Mouse (Mus musculus): Measurements from ENCODE around the gene Kcnj14. TPM values are rescaled to one million over a fixed set of nuclear protein-coding genes. Genes with fewer than 3 reads are reported as not detected.

Gene Kcnj14
- total RNA-seq, 2 experiments from 2014 or later, result 1.2 to 1.8 TPM

GRCm38 (mm10) chr7:45796950-45797349, 27.6 kb downstream of the Kcnj14 start:
- DNase-seq, result no peak

DNA sequence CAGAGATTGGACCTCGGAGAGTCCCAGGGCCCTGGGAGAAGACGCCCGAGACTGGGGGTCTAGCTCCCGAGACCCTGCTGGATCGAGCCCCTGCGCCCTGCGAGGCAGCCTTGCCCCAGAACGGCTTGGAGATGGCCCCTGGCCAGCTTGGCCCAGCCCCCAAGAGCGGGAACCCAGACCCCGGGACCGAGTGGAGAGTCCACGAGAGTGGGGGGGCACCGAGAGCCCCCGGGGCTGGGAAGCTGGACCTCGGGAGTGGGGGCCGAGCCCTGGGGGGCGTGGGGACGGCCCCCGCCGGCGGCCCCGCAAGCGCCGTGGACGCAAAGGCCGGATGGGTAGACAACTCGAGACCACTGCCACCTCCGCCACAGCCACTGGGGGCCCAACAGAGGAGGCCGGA, 29.6 kb downstream of the Kcnj14 start:
- no peak for DNase-seq

GRCm38 (mm10) chr7:45793969-45794585, 30.5 kb downstream of the Kcnj14 start:
- DNase-seq, result no peak

DNA sequence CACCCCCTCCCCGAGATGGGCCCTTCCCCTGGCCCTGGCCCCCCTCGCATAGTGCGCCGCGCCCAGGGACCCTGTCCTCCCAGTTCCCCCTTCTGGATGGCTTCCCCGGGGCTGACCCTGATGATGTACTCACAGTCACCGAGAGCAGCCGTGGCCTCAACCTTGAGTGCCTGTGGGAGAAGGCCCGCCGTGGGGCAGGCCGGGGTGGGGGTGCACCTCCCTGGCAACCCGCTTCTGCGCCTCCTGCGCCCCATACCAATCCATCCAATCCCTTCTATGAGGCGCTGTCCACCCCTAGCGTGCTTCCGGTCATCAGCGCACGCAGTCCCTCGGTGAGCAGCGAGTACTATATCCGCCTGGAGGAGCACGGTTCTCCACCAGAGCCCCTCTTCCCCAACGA, 31.3 kb downstream of the Kcnj14 start:
- no peak for DNase-seq

GRCm38 (mm10) chr7:45791756-45792490, 32.7 kb downstream of the Kcnj14 start:
- DNase-seq, result no peak

DNA sequence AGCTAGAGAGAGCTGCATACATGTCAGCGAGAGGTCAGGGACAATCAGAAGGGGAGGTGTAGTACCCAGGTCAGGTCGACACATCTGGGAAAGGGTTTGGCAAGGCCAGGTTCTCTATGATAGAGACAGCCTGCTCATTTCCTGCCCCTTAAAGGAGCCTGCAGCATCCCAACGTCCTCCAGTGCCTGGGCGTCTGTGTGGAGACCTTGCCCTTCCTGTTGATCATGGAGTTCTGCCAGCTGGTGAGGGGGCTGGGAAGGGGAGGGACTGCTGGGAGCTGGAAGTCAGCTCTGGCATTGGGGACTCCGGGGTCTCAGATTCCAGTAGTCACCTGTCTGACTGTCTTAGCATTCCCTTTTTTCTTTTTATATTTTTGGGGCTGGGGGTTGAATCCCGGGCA, 33.9 kb downstream of the Kcnj14 start:
- DNase-seq, result no peak

DNA sequence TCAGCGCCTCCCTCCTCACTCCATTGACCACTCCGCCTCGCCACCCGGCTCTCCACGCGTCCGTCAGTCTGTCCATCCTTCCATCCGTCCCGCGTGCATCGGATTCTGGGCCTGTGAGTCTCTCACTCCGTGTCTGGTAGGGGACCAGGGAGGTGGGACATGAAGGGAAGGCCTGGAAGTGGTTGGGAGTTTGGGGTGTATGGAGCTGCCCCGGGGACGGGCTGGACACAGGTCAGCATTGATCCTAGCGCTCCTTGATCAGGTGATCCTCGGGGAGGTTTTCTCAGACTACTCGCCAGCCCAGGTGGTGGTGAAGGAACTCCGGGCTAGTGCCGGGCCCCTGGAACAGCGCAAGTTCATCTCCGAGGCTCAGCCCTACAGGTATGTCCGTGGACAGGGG, 36.9 kb downstream of the Kcnj14 start:
- no peak for DNase-seq

DNA sequence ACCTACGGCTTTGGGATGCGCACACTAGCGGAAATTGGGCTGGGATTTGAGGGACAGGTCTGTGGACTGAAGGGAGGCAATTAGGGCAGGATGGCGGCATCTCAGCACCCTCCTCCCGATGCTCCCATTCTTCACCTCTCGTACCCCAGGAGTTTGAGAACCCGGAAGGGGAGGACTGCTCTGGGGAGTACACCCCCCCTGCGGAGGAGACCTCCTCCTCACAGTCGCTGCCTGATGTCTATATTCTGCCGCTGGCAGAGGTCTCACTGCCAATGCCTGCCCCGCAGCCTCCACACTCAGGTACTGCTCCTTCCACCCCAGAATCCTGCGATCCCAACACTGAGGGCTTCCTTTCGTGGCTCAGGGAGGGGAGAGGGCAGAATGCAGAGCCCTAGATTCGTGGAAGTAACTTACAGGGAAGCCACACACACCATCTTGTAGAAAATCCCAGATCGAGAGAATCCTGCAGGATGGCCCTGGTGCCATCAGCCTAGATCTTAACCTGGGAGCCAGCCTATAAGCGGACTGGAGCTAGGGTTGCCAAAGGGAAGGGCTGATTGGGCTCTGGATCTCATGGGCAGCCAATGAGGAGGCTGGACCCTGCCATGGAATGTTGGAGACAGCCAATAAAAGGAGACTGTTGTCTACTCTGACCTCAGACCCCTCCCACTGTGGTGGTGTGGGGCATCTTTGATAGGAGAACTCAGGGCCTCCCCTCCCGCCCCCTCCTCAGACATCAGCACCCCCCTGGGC, 37.7 kb downstream of the Kcnj14 start:
- no peak for DNase-seq

GRCm38 (mm10) chr7:45786136-45786578, 38.4 kb downstream of the Kcnj14 start:
- no peak for DNase-seq

- DNase-seq, result no peak
Observed at GRCm38 (mm10) chr7:45785388-45786135, 39.0 kb downstream of the Kcnj14 start.

DNA sequence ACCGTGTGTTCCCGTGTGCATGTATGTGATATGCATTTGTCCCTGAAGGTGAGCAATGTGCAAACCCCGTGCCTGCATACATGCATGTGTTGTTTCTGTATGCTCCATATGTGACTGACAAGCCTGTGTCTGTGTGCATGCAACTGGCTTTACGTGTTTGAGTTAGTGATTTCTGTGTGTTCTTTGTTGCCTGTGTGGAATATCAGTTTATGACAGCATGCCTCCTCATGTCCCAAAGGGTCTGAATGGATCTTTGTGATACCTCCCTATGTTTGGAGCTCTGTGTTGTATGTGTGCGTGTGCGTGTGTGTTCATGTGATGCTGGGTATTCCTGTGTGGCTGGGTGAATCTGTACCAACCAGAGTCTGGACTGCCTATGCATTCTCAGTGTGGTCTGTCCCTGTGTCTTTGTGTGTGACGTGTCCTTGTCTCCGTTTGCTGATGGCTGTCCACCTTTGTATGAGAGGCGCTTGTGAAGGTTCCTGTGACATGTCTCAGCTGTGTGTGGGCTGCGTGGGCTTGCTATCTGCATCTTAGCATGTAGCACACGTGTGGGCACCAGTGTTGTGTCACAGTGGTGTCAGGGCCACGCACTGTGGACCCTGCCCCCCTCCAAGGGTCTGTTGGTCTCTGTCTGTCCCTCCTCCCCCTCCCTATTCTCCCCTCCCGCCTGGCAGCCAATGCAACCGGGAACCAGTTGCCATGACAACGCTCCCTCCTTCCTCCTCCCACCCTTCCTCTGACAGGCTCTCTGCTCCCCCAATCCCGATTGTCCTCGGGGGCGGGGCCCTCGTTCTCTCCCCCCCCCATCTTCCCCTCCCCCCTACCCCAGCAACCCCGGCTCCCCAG, 39.8 kb downstream of the Kcnj14 start, which contains the start of gene Sult2b1:
Gene Sult2b1, minus strand, starts transcription at position 146 of the 849 bp plus-strand sequence.
- DNase-seq, result no peak

DNA sequence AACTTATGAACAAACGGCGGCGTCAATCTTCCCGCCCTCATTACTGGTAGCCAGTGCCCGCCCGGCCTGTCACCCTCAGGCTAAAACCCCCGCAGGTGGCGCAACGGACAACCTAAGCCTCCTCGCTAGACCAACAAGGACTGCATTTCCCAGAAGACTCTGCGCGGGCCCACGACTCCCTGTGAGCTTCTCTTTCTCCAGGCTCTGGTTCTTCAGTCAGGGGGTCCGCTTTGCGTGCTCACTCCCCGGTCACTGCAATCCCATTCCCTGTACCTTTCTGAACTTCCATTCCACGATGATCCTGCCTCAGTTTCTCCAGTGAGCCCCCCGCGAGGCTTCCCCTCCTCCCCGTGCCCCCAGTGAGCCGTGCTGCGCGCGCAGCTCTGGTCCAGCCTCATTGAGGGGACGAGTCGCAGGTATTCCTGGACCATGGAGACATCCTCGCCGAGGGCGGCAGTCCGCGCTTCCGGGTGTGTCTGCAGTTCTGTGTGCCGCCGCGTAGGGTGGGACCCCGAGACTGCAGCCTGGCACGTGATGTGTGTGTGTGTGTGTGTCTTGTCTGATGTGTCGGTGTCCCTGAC, 41.0 kb downstream of the Kcnj14 start, which contains the start of gene Lmtk3:
Gene Lmtk3, plus strand, starts transcription at position 228 of the 581 bp plus-strand sequence.
- DNase-seq, result peak in 1 of 2 experiments; percentile 43

DNA sequence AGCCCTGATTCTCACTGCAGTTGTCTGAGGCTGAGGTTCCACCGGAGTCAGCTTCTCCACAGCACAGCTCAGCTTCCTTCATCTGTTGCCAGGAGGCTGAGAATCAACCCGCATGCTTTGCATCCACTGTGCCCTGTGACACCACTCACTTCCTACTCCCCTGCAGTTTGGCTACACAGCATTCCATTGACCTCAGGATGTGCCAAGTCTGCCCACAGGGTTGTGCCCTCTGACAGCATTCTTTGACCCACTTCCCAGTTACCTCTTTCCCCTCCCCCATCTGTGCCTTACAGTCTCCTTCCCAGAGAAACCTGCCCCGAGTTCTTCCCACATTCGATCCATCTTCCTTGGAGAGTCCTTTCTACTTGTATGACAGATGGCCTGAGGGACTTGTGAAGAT, 42.3 kb downstream of the Kcnj14 start:
- no peak for DNase-seq

DNA sequence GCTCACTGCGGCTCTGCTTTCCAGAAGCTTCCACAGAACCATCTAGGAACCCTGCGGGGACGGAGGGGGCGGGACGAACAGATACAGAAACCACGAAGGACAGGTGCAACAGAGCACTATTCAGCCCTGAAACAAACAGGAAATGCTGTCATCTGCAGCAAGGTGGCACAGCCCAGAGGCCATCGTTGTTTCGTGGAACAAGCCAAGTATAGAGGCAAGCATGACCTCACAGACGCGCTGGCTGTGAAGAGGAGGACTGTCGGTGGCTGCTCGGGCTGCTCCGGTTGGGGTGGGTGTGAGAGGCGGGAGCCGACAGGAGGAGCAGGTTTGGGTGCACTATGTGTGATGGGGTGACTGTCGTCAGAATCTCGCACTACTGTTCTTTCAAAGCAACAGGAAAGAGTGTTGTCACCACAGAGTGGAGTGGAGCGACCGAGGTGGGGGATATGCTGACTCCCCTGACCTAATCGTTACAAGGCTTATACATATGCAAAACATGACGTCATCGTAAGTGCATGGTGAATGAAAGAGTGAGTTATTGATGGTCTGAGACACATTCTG, 45.4 kb downstream of the Kcnj14 start:
- no peak for DNase-seq

GRCm38 (mm10) chr7:45775237-45775636, 49.3 kb downstream of the Kcnj14 start:
- DNase-seq, result no peak

- no peak for DNase-seq
Observed at GRCm38 (mm10) chr7:45771101-45771500, 53.5 kb downstream of the Kcnj14 start.

GRCm38 (mm10) chr7:45770427-45771082, 54.0 kb downstream of the Kcnj14 start:
- DNase-seq, result no peak

DNA sequence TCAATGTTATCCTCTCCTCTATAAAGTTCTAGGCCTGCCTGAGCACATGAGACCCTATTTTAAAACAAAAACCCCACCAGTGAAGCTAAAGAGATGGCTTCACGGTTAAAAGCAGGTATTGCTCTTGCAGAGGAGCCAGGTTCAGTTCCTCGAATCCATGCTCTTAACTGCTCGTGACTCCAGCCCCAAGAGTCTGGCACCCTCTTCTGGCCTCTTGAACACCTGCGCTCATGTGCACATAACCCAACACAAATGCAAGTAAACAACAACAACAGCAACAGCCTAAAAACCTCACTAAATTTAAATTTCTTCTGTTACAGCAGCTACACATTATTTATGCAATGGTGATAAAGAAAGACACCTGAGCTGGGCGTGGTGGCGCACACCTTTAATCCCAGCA, 57.1 kb downstream of the Kcnj14 start:
- no peak for DNase-seq

GRCm38 (mm10) chr7:45766764-45767163, 57.8 kb downstream of the Kcnj14 start:
- no peak for DNase-seq
